In the genomic region with DNA sequence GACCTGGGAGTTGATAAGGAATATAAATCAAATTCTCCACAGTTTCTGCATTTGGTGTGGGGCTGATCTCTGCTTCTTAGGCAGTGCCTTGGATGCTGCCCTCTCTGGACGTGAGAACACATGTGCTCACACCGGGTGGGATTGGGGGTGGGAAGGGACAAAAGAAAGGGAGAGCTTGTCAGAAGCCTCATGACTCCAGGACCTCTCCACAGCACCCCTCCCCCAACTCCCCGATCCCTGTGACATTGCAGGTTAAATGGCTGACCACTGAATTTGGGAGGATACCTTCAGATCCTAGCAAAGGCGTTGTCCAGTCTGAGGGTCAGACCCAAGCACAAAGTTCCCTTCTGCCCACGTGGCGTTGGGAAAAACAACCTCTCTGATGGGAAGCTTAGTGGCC, we compare ENCODE assay signal across 22 mouse cellular contexts. TPM values are rescaled to one million over a fixed set of nuclear protein-coding genes. Genes with fewer than 3 reads are reported as not detected.
"Had no signal": no experiment of that assay in that cellular context is flagged by ENCODE, and none has a peak within 500 bp of the region (broad histone marks: within the 10 kb centered on the region; RNA-seq: fewer than 3 reads in every experiment).

No protein-coding gene starts in this region.

- DNase-seq: lung, adult 18-20 months; lung, embryonic 14.5 days; lung, postnatal 10 days; lung, postnatal 4 days; midbrain, embryonic 14.5 days; right cerebral cortex, postnatal 14 days; thymus, postnatal 14 days; thymus, postnatal 36 days had no signal

- H3K27me3 ChIP-seq: neural tube, embryonic 12.5 days; stomach, embryonic 15.5 days had no signal

- H3K4me3 ChIP-seq: midbrain, embryonic 10.5 days; midbrain, embryonic 12.5 days; neural tube, embryonic 12.5 days; stomach, embryonic 15.5 days had no signal

- H3K36me3 ChIP-seq: midbrain, embryonic 10.5 days; midbrain, embryonic 12.5 days; neural tube, embryonic 12.5 days; stomach, embryonic 15.5 days had no signal

- H3K4me1 ChIP-seq: stomach, embryonic 15.5 days had no signal

- H3K9me3 ChIP-seq: midbrain, embryonic 10.5 days; midbrain, embryonic 12.5 days; neural tube, embryonic 12.5 days; stomach, embryonic 15.5 days had no signal

- H3K27ac ChIP-seq: midbrain, embryonic 10.5 days; stomach, embryonic 15.5 days; stomach, postnatal 0 days had no signal

RNA-seq across cellular contexts. Expression of gene Gjb5, which starts 6.5 kb away (rescaled TPM):
- total RNA-seq: megakaryocyte, adult 5-6 weeks; megakaryocyte-erythroid progenitor cell, adult 5-6 weeks; monocyte, adult 5-6 weeks; neutrophil, adult 5-6 weeks had no signal
- polyA plus RNA-seq: midbrain, embryonic 14.5 days; neural tube, embryonic 14.5 days; spleen, adult 2 months had no signal

RNA-seq across cellular contexts. Expression of gene Gjb4, which starts 10.6 kb away (rescaled TPM):
- total RNA-seq: megakaryocyte-erythroid progenitor cell, adult 5-6 weeks; midbrain, postnatal 0 days; monocyte, adult 5-6 weeks; neutrophil, adult 5-6 weeks had no signal
- polyA plus RNA-seq: lung, embryonic 14.5 days; midbrain, embryonic 12.5 days; midbrain, embryonic 14.5 days; midbrain, postnatal 0 days; neural tube, embryonic 12.5 days; neural tube, embryonic 14.5 days; spleen, adult 2 months; testis, adult 2 months; thymus, postnatal 0 days had no signal

RNA-seq across cellular contexts. Expression of gene Gjb3, which starts 33.8 kb away (rescaled TPM):
- total RNA-seq: megakaryocyte, adult 5-6 weeks; megakaryocyte-erythroid progenitor cell, adult 5-6 weeks; monocyte, adult 5-6 weeks; neutrophil, adult 5-6 weeks had no signal

RNA-seq across cellular contexts. Expression of gene Gja4, which starts 50.6 kb away (rescaled TPM):
- total RNA-seq: megakaryocyte, adult 5-6 weeks; megakaryocyte-erythroid progenitor cell, adult 5-6 weeks; monocyte, adult 5-6 weeks; neutrophil, adult 5-6 weeks had no signal
